Mouse (Mus musculus): ENCODE measurements around the gene Ago4.

- no peak for TF ChIP-seq GATA1 (IDR thresholded peaks at IDR 0.05; ENCODE audit: low read length)
- TF ChIP-seq TAL1 (IDR thresholded peaks at IDR 0.05; ENCODE audit: low read length), result no peak
Measured at GRCm38 (mm10) chr4:126526828-126527227, 6.4 kb downstream of the Ago4 start.
